Mouse (Mus musculus): ENCODE results near the gene Sorbs1.

Sorbs1 gene

GRCm38 (mm10) chr19:40369852-40370811 is 143.4 kb downstream of the Sorbs1 start:
- DNase-seq: no peak

GRCm38 (mm10) chr19:40368517-40368916 is 145.1 kb downstream of the Sorbs1 start:
- DNase-seq: no peak

- peak; percentile 56 for DNase-seq
Measured at GRCm38 (mm10) chr19:40366163-40366941, 147.2 kb downstream of the Sorbs1 start.

GRCm38 (mm10) chr19:40365137-40365536 is 148.4 kb downstream of the Sorbs1 start:
- DNase-seq: peak; percentile 48

- no peak for DNase-seq
Measured at GRCm38 (mm10) chr19:40363447-40363846, 150.1 kb downstream of the Sorbs1 start.

GRCm38 (mm10) chr19:40362203-40362865 is 151.2 kb downstream of the Sorbs1 start:
- no peak for DNase-seq

- no peak for DNase-seq
Measured at GRCm38 (mm10) chr19:40359712-40360394, 153.7 kb downstream of the Sorbs1 start.

GRCm38 (mm10) chr19:40356536-40357522 is 156.8 kb downstream of the Sorbs1 start:
- DNase-seq: no peak

- DNase-seq: no peak
Measured at GRCm38 (mm10) chr19:40355075-40355474, 158.5 kb downstream of the Sorbs1 start.

- DNase-seq: no peak
Measured at GRCm38 (mm10) chr19:40352006-40352405, 161.6 kb downstream of the Sorbs1 start.

- DNase-seq: no peak
Measured at GRCm38 (mm10) chr19:40350835-40351234, 162.7 kb downstream of the Sorbs1 start.

GRCm38 (mm10) chr19:40349713-40350671 is 163.6 kb downstream of the Sorbs1 start:
- no peak for DNase-seq

- DNase-seq: no peak
Measured at GRCm38 (mm10) chr19:40349281-40349680, 164.3 kb downstream of the Sorbs1 start.

- DNase-seq: no peak
Measured at GRCm38 (mm10) chr19:40348652-40349051, 164.9 kb downstream of the Sorbs1 start.

GRCm38 (mm10) chr19:40348175-40348574 is 165.4 kb downstream of the Sorbs1 start:
- no peak for DNase-seq

GRCm38 (mm10) chr19:40346908-40347307 is 166.7 kb downstream of the Sorbs1 start:
- no peak for DNase-seq

- DNase-seq: no peak
Measured at GRCm38 (mm10) chr19:40346232-40346844, 167.2 kb downstream of the Sorbs1 start.

GRCm38 (mm10) chr19:40345684-40346083 is 167.9 kb downstream of the Sorbs1 start:
- DNase-seq: peak; percentile 37

GRCm38 (mm10) chr19:40343018-40343417 is 170.6 kb downstream of the Sorbs1 start:
- peak; percentile 65 for DNase-seq

GRCm38 (mm10) chr19:40341141-40341540 is 172.4 kb downstream of the Sorbs1 start:
- no peak for DNase-seq
